Mouse (Mus musculus): Measurements from ENCODE around the gene Ppm1e.
"Not testable (repeated sequence)": the region's sequence is repeated elsewhere in the genome, so short reads cannot be mapped to it uniquely, and the experiment has no call there.

The Ppm1e gene

DNA sequence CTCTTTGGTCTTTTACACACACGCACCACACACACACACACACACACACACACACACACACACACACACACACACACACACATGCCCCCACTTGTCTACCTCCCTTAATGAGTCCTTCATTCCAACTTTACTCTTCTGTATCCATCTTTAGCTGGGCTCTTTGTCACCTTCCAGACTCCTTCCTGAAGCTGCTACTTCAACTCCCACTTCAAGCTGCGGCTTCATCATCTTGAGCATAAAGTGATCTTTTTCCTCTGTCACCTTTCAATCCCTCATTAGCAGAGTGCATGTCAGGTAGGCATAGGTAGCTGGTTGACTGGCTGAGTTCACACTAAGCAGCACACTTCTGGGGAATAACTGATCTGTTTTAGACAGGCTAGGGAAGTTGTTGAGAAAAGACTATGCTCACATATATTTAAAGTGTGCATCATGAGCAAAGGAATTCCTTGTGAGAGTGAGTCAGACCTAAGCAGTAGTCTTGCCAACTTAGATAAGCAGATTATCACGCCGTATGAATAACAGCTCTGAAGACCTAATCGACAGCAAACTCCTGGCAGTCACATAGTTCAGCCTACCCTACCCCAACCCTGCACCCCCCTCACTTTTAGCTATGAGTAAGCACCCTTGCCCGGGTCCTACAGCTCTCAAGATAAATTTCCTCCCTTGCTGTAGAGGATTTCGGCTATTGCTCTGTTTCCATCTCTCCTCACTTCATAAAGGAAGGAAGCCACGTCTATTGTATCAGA lies 49.3 kb downstream of the Ppm1e start:
- no peak for DNase-seq (ENCODE audit: low spot score in 2 of 2)

- DNase-seq (ENCODE audit: low spot score in 2 of 2) = no peak
Observed at GRCm38 (mm10) chr11:87299066-87299465, 59.8 kb downstream of the Ppm1e start.

GRCm38 (mm10) chr11:87296467-87296866 lies 62.4 kb downstream of the Ppm1e start:
- DNase-seq (ENCODE audit: low spot score in 2 of 2) = no peak

DNA sequence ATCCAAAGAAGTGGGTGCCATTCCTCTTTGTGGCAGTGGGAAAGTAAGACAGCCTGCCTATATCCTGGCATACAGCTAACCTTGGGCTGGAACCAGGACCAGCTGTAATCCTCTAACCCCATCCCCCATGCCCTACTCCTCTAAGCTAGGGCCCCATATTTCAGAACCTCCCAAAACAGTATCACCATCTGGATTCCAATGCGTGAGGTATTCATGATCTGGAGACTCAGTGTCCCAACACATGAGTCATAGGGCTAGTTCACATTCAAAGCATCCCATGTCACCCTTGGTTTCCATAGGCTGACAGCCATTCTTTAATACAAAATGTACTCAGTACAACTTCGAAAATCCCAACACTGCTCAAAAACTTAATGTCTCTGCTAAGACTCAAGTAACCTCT lies 63.2 kb downstream of the Ppm1e start:
- DNase-seq (ENCODE audit: low spot score in 2 of 2) = no peak

- DNase-seq (ENCODE audit: low spot score in 2 of 2) = no peak
Observed at GRCm38 (mm10) chr11:87289313-87289712, 69.5 kb downstream of the Ppm1e start.

- DNase-seq (ENCODE audit: low spot score in 2 of 2) = no peak
Observed at GRCm38 (mm10) chr11:87286194-87286593, 72.6 kb downstream of the Ppm1e start.

DNA sequence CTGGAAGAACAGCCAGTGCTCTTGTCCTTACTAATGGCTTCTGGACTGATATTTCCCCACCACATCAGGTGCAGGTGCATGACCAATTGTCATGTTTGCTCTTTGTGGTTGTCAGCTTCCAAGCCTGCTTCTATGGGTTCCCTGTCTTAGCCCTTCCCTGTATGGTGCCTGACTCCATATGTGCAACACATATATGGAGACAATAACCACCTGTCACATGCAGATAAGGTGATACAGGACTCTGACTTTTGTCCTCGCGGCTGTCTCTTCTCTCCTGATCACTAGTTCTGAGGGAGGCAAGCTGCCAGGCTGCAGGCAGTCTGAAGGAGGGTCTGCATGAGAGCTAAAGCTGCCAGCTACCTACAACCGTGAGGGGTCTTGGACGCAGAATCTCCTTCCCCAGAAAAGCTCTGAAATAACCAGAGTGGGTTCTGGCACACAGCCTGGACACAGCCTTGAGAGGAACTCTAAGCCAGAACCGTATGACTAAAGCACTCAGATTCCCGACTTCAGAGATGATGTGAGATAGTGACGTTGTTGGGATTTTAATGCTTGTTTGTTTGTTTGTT lies 76.8 kb downstream of the Ppm1e start:
- peak; percentile 60 to 66 for DNase-seq (ENCODE audit: low spot score in 2 of 2)

- DNase-seq (ENCODE audit: low spot score in 2 of 2) = no peak
Observed at GRCm38 (mm10) chr11:87279461-87279860, 79.4 kb downstream of the Ppm1e start.

DNA sequence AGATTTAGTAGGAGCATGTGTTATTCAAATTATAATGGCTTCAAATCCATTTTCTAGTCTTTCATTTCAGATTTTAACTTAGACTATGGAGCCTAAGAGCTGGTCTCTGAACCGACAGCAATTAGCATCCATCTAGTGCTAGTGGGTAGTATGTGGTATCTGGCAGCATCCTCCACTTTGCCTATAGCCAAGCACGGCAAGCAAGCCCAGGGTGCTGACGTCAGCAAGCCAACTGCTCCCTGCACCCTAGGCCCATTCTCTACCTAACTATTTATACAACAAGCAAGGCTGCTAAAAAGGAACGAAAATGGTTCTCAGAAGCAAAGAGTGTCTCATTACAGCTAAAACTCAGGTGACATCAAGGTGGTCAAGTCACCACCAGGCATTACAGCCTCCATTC lies 80.0 kb downstream of the Ppm1e start:
- DNase-seq (ENCODE audit: low spot score in 2 of 2) = no peak

- DNase-seq (ENCODE audit: low spot score in 2 of 2) = peak; percentile 54 to 56
Observed at GRCm38 (mm10) chr11:87276240-87276985, 82.4 kb downstream of the Ppm1e start.

DNA sequence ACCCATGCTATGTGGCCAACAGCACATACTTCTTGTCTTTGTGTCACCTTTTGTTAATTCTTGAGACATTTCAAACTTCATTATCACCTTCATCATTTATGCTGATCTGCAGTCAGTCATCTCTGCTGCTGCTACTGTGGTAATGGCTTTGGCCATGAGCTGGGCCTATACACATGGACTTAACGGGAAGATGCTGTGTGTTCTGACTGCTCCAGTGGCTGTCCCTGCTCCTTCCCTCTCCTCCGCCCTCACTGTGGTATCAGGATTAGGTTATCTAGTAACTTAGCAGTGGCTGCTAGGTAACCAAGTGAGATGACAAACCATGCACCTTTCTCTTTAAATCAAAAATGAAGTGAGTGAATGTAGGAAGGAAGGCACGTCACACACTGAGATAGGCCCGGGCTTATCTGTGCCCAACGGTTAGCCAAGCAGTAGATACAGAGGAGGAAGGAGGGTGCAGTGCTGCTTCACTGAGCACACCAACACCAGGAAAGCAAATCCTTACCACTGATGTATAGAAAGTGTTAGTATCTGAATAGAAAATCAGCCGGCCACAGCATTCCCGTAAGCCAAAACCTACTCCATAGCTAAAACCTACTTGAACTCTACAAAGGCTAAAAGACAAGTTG lies 83.3 kb downstream of the Ppm1e start:
- no peak for DNase-seq (ENCODE audit: low spot score in 2 of 2)

DNA sequence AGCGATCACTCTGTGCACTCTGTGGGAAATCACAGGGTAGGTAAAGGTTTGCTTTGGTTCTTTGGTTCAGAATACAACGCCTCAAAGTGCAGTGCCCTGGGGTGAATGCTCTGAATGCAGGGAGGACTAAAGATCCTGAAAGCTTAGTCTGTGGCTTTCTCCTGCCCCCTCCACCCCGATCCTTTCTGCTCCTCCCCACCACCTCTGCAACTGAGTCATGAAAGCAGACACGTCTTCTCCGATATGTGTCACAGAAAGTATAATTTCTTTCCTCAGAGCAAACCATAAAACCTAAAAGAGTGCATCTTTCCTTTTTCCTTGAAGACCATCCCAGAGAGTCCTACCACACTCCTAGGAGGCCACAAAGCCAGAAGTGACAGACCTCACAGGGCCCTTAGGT lies 86.1 kb downstream of the Ppm1e start:
- DNase-seq (ENCODE audit: low spot score in 2 of 2) = no peak

- DNase-seq (ENCODE audit: low spot score in 2 of 2) = no peak
Observed at GRCm38 (mm10) chr11:87271479-87271878, 87.3 kb downstream of the Ppm1e start.

DNA sequence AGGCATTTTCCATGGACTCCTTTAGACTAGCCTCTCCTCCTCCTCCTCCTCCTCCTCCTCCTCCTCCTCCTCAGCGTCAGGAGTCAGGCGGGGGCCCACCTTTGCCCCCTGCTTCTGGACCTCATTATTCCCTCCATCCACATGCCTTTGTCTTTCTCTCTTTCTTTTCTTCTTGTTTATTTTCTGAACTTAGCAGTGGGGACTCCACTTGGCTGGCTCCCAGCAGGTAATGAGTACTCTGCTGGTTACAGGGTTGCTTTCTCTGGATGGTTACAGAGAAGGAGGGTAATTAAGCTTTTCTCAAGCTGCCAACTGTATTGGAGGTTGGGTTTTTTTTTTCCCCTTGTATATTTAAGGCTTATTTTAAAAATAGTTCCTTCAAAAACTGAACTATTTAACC lies 87.9 kb downstream of the Ppm1e start:
- peak; percentile 69 to 72 for DNase-seq (ENCODE audit: low spot score in 2 of 2)

DNA sequence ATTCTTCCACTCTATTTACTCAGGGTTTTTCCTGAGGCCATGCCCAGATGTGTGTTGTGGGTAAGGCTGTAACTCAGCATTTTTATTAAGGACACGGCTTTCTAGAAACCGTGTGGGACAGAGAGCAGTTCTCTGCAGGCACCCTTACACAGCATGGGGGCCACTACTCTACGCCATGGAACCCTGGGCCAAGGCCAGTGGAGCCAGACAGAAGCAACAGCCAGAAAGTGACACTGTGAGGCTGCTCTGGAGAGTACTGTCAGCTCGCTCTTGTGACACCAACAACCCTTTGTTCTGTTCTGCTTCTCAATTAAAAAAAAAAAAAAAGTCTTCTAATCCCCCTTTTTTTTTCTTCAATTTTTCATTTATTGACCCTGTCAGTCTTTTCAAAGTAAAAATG lies 88.4 kb downstream of the Ppm1e start:
- no peak for DNase-seq (ENCODE audit: low spot score in 2 of 2)

DNA sequence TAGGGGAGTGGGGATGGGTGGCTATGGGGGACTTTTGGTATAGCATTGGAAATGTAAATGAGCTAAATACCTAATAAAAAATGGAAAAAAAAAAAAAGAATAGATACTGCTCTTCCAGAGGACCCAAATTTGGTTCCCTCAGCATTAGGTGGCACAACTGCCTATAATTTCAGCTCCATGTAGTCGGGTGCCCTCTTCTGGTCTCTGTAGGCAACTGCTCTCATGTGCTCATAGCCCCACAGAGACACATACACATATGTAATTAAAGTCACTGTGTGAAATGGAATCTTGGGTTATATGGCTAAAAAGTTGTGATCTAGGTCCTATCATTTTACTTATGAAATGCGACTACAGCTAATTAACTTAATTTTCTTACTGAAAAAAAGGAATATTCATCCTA lies 90.0 kb downstream of the Ppm1e start:
- no peak for DNase-seq (ENCODE audit: low spot score in 2 of 2)

- no peak for DNase-seq (ENCODE audit: low spot score in 2 of 2)
Observed at GRCm38 (mm10) chr11:87266246-87266645, 92.6 kb downstream of the Ppm1e start.

DNA sequence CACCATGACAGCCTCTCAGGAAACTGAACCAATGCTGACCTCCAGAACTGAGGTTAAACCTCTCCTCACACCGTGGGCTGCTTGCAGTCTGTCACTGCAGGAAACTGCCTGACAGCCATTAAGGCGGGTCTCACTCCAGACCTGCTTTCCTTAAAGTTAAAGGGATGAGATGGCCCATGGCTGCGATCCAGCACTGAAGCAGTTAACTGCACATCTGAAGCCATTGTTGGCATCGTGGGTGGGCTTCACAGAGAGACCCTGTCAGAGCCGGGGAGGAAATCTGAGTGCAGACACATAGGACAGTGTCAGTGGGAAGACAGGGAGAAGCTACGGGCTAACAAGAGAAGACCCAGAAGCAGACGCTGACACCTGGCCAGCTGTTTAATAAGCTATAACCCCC lies 94.9 kb downstream of the Ppm1e start:
- DNase-seq (ENCODE audit: low spot score in 2 of 2) = no peak

DNA sequence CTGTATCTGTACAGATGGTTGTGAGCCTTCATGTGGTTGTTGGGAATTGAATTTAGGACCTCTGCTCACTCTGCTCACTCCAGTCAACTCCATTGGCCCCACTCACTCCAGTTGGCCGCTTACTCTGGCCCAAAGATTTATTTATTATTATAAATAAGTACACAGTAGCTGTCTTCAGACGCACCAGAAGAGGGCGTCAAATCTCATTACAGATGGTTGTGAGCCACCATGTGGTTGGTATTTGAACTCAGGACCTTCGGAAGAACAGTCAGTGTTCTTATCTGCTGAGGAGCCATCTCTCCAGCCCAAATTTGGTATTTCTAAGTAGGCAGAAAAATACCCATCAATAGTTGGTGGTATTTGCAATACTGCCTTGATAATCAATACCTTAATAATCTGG lies 97.1 kb downstream of the Ppm1e start:
- DNase-seq (ENCODE audit: low spot score in 2 of 2) = not testable (repeated sequence)

DNA sequence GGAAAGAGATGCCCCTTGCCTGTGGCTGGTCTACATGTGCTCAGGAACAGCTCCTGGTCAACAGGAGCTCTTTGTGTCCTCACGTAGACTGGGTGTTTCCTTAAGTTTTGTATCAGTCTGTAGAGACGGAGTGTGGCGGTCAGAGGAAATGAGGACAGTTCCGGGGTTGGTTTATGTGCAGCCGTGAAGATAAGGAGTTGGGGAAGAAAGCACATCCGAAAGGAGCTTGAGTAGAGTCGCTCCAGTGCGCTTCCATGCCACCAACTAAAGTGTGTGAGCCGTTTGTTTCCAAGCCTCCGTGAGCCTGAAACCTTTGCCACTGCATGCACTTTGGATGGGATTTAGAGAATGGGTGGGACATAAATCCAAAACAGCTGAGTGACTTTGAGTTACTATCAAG lies 99.0 kb downstream of the Ppm1e start:
- no peak for DNase-seq (ENCODE audit: low spot score in 2 of 2)

- no peak for DNase-seq (ENCODE audit: low spot score in 2 of 2)
Observed at GRCm38 (mm10) chr11:87257282-87257681, 101.5 kb downstream of the Ppm1e start.

GRCm38 (mm10) chr11:87254149-87254548 lies 104.7 kb downstream of the Ppm1e start:
- DNase-seq (ENCODE audit: low spot score in 2 of 2) = no peak

GRCm38 (mm10) chr11:87253294-87253693 lies 105.5 kb downstream of the Ppm1e start:
- no peak for DNase-seq (ENCODE audit: low spot score in 2 of 2)
